Mouse (Mus musculus) embryonic fibroblast, embryonic 13.5 days (primary cell): ENCODE measurements at regions not wholly inside any gene's neighbourhood (a gene's known extent, or its start where the extent isn't known, plus 50 kb on each side); places are given as distances from the start of the nearest gene placed in this dataset.

Experiments used
- H3K27ac ChIP-seq: 2 replicates; pipeline ENCODE4 v1.5.1; 2012; ENCODE audit warnings: low read length, control low read depth, inconsistent platforms; ENCODE audit not compliant: insufficient read depth
- H3K4me1 ChIP-seq: 2 replicates; pipeline ENCODE4 v1.6.1; 2011; ENCODE audit warnings: low read length; ENCODE audit not compliant: control insufficient read depth, insufficient read depth
- H3K4me3 ChIP-seq: 2 replicates; pipeline ENCODE4 v1.5.1; 2011; ENCODE audit warnings: mild to moderate bottlenecking, control low read depth, low read length; ENCODE audit not compliant: insufficient read depth
- CTCF ChIP-seq: IDR thresholded peaks from 2 replicates; pipeline ENCODE4 v1.5.1; 2011; ENCODE audit warnings: mild to moderate bottlenecking, control low read depth, low read length, moderate library complexity, borderline replicate concordance; ENCODE audit not compliant: insufficient read depth
- POLR2A ChIP-seq: IDR thresholded peaks from 2 replicates; pipeline ENCODE4 v1.6.1; 2011; ENCODE audit warnings: low read depth, mild to moderate bottlenecking, control low read depth, low read length, moderate library complexity

DNA sequence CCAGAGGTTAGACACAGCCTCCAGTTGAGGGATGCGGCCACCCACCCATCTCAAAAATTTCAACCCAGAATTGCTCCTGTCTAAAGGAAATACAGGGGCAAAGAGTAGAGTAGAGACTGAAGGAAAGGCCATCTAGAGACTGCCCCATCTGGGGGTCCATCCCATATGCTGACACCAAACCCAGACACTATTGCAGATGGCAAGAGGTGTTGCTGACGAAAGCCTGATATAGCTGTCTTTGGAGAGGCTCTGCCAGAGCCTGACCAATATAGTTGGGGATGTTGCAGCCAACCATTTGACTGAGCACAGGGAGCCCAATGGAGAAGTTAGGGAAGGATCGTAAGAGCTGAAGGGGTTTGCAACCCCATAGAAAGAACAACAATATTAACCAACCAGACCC lies 141.6 kb upstream of the Reg3b start:
- H3K4me1 ChIP-seq: no peaks in the 10 kb centered on the region
- no peak overlapping the region for H3K4me3 ChIP-seq
- H3K27ac ChIP-seq: no peak overlapping the region
- TF ChIP-seq POLR2A (no peak), CTCF (no peak)

DNA sequence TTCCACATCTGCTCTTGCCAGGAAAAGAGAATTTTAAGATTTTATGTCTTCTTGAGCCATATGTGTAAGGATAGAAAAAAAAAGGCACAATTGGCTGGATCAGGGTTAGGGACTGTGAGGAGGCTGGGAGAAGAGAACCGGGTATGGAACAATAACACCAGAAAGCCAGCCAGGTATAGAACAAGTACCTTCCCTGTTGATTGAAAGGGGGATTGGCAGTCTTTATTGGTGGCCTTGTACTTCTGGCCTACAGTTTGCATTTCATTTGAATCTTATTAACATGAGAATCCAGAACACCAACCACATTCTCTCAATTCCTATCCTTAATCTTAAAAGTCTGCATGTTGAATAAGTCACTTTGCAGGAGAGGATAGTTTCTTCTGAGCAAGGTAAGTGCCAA lies 126.1 kb upstream of the Reg3b start:
- H3K4me1 ChIP-seq: no peaks in the 10 kb centered on the region
- no peak overlapping the region for H3K27ac ChIP-seq
- no peak overlapping the region for H3K4me3 ChIP-seq
- TF ChIP-seq POLR2A: no peak
- TF ChIP-seq CTCF: no peak

GRCm38 (mm10) chr6:78245010-78245409 lies 125.4 kb upstream of the Reg3b start:
- Histone ChIP-seq H3K4me3 (no peak overlapping the region), H3K27ac (no peak overlapping the region), H3K4me1 (no peaks in the 10 kb centered on the region)
- TF ChIP-seq CTCF: no peak
- TF ChIP-seq POLR2A: no peak

DNA sequence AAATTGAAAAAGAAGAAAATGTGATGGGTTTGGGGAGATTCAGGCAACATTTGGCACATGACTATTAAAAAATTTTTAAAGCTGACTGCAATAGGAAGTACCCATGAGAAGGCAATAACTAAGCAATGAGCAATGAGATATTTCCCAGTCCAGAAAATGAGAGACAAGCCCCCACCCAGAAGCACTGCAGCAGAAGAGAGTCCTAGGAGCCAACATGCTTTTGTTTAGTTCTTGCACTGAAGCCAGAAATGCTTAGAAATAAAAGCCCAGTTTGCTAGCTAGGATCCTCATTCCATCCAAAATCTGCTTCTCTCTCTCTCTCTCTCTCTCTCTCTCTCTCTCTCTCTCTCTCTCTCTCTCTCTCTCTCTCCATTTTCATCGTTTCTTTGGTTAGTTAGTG lies 120.4 kb upstream of the Reg3b start:
- H3K4me1 ChIP-seq: no peaks in the 10 kb centered on the region
- no peak overlapping the region for H3K4me3 ChIP-seq
- peak overlapping the region; percentile 52; the same call in 1 of the 2 replicates for H3K27ac ChIP-seq
- TF ChIP-seq CTCF (no peak), POLR2A (no peak)

DNA sequence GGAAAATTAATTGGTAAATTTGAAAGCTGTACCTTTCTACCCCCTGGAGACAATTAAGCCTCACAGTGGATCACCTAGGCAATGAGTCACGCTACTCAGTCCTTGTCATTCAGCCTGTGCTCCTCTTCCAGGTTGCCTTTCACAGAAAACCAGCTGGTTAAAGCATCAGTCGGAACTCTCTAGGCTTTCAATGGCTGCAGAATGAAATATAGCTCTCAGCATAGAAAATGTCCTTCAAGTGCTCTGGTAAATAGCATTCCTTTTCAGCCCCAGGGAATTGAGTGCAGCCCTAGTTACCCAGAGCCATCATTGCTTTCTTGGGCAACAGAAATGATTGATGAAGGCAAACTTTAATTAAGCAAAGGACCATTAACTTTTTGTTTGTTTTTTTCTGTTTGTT lies 119.9 kb upstream of the Reg3b start:
- TF ChIP-seq POLR2A: no peak
- TF ChIP-seq CTCF: no peak
- Histone ChIP-seq H3K4me3 (no peak overlapping the region), H3K4me1 (no peaks in the 10 kb centered on the region)

GRCm38 (mm10) chr6:78271879-78272546 lies 98.4 kb upstream of the Reg3b start:
- H3K4me1 ChIP-seq: no peaks in the 10 kb centered on the region
- TF ChIP-seq POLR2A: no peak
- TF ChIP-seq CTCF: no peak
- H3K4me3 ChIP-seq: no peak overlapping the region
- no peak overlapping the region for H3K27ac ChIP-seq

More for the DNA sequence above, 119.9 kb upstream of the Reg3b start:
- peak overlapping the region; percentile 52; the same call in 1 of the 2 replicates for H3K27ac ChIP-seq

DNA sequence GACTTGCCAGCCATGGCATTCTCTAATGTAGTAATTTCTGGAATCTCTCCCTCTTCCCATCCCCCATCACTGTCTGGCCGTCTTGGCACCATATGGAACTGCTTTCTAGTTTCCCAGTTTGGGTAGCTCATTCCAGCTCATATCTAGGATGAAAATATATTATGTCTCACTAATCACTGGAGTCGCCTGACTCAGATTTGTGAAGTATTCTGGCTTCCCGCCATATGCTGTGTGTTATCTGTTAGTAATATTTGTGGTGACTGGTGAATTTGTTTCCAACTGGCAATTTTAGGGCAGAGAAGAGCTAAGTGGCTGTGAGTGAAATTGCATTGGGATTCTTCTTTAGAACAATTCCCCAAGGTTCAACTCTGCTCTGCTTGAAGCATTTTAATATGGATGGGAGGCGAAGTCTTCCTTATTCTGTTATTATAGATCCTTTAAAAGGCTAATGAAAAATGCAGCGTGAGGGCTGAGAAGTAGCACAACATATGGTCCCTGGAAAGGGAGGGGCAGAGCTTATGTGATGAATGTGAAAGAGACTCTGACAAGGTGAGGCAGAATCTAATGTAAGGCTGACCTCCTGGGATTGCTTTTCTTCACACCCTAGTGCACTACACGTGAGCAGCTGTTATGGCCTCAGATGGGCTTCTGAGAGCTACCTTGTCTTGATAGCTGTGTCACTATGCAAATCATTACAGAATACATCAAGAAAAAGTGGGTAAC lies 92.3 kb upstream of the Reg3b start:
- TF ChIP-seq CTCF (no peak), POLR2A (no peak)
- Histone ChIP-seq H3K4me3 (no peak overlapping the region), H3K4me1 (peaks cover 4% of the 10 kb centered on the region), H3K27ac (peak overlapping the region; percentile 75)

DNA sequence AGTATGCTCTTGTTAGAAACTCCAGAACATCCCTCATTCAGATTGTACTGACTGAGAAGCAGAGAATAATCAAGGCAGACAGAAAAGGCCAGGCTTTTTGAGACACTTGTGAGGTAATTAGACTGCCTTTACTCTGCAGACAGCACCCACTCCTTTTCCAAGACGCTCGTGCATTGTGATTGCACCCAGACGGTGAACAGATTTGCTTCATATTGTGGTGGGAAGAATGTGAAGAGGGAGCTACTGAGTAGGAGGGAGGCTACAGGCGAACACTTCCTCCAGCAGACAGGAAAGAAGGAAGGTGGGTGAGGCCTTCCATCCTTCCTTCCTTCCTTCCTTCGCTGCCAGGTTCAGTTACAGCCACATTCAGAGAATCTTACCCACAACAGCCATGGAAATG lies 89.9 kb upstream of the Reg3b start:
- Histone ChIP-seq H3K27ac (no peak overlapping the region), H3K4me3 (no peak overlapping the region), H3K4me1 (peaks cover 4% of the 10 kb centered on the region)
- TF ChIP-seq CTCF (no peak), POLR2A (no peak)

- no peaks in the 10 kb centered on the region for H3K4me1 ChIP-seq
- H3K27ac ChIP-seq: no peak overlapping the region
- no peak overlapping the region for H3K4me3 ChIP-seq
- TF ChIP-seq CTCF (no peak), POLR2A (no peak)
Measured at GRCm38 (mm10) chr6:78294647-78295046, 75.8 kb upstream of the Reg3b start.

DNA sequence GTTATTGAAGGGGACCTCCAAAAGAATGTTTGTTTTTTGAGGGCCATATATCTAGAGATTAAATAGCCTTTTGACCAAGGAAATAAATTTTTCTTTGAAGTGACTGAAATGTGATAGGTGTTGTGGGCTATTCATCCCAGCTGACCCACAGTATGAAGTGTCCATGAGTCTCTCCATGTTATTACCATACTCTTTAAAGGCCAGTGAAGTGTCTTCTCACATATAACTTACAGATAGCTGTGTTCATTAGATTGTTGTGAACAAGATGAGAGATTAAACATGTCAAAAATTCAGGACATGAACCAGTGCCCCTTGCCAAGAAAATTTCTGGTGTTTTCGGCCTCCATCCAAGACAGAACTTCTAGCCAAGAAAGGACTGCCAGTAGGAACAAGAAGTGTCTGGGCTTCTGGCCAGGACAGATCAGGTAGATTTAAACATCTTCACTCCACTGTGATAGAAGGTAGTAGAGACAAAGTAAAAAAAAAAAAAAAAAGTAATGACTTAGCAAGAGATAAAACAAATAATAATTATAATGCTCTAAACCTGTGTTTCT lies 67.2 kb upstream of the Reg3b start:
- TF ChIP-seq POLR2A: no peak
- no peak for TF ChIP-seq CTCF
- Histone ChIP-seq H3K4me3 (no peak overlapping the region), H3K4me1 (no peaks in the 10 kb centered on the region), H3K27ac (no peak overlapping the region)
